Mouse (Mus musculus) brain, embryonic 18.5 days (tissue): ENCODE measurements around the gene Dpy19l3.
A peak's percentile ranks its signal among the peaks of the same experiment; 100 is the strongest.

ENCODE experiments used
- DNase-seq: peaks from one replicate; pipeline ENCODE4 v3.0.0-alpha.2; 2012; ENCODE audit warnings: low read depth, low spot score

Dpy19l3 gene

DNA sequence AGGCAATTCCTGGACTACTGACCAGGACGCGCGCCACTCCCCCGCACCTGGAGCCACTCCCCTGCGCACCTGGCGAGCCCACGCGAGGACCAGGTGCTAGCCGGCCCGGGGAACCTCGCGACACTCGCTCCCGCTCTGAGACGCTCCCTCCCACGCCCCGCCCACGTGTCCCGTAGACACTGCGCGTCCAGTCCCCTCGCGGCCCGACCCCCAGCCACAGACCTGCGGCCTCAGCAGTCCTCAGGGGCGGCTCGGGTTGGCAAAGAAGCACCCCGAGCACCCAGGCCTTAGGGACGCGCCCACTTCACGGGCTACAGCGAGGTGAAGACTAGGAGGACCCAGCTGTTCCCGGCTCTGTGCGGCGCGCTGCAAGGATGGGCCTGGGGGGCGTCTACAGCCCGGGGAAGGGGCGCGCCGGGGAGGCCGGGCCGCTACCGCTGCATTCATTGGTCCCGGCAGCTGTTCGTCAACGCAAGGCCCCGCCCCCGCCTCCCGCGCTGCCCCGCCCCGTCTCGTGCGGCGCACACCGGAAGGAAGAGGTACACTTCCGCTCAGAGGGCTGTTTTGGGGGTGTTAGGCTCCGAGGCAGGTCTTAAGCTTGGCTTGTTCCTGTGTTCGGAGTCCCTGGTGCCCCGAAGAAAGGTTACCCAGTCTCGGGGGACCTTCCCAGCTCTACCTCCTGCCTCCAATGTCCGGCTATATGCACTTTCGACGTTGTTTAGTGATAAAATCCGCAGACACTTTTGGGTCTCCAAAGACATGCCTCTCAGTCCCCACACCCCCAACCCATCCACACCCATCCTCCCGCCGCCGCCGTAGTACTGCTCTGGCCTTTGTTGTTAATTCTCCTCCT, at the start of gene Dpy19l3:
Dpy19l3 (minus strand) TSS at position 422 of the 853 bp plus-strand sequence.
- DNase-seq: peak; percentile 72

DNA sequence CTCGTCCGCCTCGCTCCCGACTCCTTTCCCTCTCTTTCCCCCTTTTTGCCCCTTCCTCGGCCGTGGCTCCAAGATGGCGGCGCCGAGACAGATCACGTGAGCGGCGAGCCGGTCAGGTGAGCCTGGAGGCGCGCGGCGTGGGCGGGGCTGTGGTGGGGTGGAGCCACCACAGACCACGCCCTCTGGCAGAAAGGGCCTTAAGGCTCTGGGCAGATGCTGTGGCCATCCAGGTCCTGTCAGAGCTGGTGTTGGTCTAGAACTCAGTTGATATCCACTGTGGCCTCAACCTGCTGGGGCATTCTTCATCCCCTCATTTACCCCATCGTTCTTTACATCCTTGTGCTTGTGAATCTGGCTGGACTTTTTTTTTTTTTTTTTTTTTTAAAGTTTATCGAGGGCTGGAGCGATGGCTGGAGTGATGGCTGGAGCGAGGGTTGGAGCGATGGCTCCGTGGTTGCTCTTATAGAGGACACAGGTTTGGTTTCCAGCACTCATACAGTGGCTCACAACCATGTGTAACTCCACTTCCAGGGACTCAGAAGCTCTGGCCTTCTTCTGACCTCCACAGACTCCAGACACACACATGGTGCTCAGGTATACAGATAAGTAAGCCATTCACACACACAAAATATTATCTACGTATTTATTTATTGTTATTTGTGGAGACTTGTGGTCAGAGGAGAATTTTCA, 48.8 kb upstream of the Dpy19l3 start, which contains the start of gene Zfp507:
Zfp507 (minus strand) TSS at position 98 of the 690 bp plus-strand sequence.
- DNase-seq: peak; percentile 73

DNA sequence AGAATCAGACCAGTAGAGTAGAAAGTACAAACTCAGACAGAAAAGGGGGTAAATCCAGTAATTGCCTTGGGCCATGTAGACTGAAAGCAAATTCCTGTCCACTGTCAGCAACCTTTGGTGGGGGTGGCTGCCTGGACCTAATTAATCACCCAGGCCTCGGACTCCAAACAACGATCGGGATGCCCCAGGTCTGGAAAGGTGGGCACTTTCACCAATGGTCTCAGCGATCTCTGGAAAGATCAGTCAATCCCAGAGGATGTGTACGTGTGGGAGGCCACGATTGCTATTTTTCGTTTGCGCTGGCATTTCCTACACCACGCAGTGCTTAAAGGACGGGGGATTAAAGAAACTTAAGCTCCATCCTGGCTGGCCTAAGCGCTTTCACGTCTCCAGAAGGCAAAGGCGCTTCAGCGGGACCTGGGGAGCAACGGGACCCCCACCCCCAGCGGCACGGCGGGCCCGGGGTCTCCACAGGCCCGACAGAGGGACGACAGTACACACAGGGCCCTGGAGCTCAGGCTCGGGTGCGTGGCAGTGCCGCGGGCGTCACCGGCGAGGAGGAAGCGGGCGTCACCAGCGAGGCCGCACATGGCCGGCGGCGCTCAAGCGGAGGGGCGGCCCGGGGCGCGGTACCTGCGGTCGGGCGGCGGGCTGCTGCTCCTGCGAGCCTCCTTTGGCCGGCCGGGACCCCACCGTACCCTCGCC, 48.1 kb upstream of the Dpy19l3 start:
- no peak for DNase-seq

DNA sequence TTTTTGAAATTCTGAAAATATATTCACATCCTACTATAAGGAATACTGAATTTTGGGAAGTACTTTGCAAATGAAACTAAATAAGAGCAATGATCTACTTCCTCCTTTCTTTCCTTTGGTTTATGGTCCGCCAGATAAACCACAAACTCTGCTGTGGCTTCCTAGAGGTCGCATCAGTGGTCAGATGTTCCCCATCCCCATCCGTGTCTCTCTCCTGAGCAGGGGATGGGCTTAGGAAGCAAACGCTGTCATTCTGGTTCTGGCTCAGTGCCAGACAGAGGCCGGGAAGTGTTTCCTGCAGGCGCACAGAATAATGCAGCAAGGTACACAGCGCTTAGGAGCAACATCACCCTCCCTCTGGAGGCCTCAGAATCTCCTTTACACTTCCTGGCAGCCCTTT, 41.9 kb upstream of the Dpy19l3 start:
- no peak for DNase-seq

DNA sequence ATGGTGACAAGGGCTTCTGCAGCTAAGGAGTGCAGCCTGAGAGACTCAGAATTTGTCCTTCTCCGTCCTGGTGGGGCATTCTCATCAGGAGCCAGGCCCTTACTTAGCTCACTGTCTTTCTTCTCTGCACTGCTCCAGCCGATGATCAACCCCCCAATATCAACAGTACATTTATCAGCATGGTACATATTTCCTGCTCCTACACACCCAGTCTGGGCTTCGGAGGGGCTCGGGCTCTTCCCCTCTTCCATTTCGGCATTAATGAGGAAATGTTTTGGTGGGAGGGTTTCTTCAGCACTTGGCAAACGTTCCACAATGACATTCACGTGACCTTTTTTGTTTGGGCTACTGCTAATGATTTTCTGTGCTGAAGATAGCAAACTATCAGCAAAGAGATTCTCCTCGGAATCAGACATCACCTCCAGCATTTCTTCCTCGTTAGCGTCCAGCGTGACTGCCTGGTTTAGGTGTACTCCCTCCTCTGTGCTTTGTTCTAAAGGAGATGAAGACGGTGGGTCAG, 40.0 kb upstream of the Dpy19l3 start:
- DNase-seq: no peak

DNA sequence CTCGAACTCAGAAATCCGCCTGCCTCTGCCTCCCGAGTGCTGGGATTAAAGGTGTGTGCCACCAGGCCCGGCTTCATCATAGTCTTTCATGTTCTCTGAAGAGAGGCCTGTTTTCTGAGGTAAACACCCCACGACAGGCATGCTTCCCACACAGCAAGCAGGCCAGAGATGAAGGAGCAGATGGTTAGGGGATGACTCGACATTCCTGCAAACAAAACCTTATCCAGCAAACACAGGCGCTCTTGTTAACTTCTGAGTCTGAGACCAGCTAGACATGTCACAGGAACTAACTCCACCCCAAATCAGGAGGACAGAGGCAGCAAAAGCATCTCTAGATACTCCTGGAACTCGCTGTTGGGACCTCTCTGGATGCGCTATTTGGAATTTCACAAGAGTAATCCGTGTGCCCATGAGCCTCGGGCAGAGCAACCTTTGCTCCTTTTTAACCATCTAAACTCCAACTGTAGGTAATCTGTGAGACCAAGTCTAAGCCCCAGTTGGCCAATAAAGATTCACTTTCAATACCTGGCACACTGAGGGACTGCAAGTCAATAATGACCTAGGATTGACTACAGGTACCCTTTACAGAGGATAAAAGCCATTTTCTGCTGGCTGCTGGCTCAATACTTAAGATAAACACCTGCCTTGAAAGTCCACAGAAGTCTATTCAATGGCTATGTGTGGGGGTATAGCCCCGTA, 38.0 kb upstream of the Dpy19l3 start:
- DNase-seq: no peak

DNA sequence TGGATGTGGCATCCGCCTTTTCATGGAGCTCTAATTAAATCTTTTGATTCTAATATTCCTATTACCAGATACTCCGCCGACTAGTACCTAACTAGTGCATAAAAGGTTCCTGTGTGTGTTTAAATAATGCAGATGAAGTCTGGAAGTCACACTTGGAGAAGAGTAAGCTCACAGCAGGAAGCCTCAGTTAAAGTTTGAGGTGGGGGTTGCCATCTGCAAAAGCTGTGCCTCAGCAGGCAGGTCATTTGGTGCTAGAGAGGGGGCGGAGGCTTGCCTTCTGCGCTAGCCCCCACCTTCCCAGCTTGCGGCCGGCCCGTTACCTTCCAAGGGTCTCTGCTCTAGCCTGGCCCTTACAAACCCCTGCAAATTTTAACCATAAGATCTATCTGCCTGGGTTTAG, 36.7 kb upstream of the Dpy19l3 start:
- no peak for DNase-seq

DNA sequence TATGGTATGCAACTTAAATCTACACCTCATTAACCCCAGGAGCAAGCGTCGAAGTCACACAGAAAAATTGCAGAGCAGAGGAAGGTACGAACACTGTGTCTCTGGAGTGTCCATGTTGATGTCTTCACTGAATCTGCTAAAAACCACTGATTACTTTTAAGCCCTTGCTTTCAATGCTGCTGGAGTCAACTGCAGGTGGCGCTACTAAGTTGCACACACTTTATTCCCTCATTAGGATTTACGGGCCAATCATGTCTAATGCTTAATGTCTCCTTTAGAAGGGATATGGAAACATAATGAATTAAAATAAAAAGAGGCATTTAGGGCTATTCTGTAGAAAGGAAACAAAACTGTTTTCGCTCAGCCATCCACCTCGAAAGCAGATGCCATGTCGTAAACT, 35.9 kb upstream of the Dpy19l3 start:
- no peak for DNase-seq

DNA sequence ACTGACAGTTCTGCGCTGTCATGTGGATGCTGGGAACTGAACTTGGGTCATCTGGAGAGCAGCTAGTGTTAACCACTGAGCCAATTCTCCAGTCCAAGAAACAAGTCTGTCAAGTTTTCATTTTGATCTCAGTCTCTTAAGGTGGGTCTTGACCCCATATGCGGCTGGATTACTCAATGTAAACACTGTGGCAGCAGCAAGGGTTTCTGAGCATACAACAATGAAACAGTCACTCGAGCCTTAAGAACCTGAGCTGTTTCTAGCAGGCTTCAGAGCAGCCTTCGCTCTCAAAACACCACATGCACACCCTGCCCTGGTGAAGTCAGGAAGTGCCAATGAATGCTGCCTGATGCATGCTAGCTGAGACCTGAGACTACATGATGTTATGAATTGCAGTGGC, 31.3 kb upstream of the Dpy19l3 start:
- DNase-seq: no peak

DNA sequence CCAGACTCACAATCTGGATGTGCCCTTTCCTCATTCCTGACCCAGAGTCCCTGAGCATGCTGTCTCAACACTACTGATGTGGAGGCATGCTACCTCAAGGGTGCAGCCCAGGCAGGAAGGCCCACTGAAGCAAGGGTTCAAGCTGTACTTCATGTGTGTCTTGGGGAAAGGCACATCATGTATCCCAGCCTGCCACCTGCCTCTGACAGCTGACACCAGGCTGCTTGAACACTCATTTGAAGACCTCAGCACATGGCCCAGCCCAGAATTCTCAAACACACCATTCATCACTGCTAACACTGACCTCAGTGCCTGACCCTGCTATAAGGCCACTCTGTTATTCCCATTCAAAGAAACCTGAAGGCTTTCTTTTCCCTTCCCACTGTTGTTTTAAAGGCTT, 28.0 kb upstream of the Dpy19l3 start:
- DNase-seq: no peak

DNA sequence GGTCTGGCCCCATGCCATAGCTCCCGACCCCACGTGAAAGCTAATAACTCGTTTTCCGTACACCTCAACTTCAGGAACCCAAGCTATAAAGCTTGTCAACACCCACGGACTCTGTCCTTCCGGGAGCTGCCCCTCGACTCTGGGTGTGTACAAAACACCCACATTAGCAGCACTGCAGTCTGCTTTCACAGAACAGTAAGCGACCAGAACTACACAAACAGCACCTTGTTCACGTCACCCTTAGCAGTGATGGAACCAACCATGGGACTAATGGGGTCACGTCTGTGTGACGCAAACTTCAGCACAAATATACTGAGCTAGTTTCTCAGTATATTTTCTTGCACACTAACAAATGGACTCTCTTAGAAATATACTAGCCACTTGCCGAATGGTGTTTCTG, 19.9 kb upstream of the Dpy19l3 start:
- no peak for DNase-seq

DNA sequence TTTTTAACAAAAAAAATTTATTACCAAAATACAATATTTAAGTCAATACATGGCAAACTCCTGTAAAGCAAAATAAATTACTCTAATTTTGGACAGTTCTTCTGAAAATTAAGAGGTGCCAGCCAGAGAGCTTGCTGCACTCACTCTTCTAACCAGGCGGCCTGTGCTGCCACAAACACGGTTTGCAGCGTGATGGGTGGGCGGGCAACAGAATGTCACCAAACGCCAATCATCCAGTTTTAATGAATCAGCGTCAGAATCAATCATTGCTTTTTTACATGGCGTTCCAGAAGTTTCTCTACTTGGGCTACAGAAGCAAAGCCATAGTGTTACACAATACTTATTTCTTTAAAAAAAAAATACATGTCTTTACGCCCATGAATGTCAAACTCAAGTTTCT, 18.1 kb upstream of the Dpy19l3 start:
- DNase-seq: no peak

DNA sequence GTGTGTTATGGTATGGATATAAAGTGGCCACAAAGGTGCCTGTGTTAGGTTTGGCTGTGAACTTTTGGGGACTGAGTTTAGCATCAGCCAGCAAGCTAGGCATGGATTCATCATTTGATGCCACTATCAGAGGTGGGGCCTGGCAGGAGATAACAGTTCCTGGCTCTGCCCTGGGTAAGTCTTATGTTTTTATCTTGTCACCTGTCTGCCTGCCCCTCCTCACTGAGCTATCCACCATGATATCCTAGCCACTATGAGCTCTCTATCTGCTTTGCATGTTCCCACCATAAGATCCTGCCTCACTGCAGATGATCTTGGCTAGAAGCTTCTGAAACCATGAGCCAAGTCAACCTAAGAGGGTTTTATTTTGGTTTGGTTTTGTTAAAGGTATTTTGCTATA, 16.9 kb upstream of the Dpy19l3 start:
- DNase-seq: no peak

DNA sequence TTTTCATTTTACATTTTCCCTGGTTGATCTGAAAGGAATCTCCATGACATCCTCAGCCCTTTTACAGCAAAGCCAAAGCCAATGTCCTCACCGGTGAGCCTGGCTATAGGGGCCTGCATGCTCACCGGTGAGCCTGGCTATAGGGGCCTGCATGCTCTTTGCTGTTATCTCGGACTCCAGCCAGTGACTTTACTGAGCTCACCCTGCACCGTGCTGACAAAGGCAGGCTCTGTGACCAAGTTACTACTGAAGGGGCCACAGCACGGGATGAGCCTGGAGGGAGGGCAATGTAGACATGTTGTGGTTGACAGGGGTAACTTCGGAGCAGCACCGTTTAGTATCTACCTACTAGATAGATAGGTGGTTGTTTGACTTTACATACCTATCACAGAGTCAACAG, 15.9 kb upstream of the Dpy19l3 start:
- no peak for DNase-seq

DNA sequence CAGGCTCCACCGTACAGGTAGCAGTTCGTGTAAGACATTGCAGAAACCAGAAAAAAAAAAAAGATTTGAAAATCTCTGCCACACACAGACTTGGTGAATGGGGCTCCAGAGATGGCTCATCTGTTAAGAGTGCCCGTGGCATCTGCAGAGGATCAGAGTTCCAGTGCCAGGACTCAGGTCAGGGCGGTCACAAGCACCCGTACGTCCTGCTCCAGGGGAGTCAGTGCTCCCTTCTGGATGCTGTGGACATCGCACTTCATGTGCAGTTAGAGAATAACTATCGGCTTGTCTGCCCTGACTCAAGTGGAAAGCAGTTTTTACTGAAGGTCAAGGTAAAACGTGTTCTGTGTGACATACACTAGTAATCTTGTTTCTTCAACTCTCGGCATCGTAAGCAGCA, 10.2 kb upstream of the Dpy19l3 start:
- no peak for DNase-seq

DNA sequence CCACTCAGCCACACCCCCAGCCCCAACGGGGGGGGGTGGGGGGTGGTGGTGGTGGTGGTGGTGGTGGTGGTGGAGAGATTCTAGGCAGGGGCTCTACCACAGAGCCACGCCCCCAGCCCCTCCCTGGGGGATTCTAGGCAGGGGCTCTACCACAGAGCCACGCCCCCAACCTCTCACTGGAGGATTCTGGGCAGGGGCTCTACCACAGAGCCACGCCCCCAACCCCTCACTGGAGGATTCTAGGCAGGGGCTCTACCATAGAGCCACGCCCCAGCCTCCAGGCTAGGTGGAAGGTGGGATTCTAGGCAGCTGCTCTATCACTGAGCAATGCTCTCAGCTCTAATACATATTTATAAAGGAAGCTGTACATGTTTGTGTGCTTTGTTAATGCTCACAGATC, 7.5 kb upstream of the Dpy19l3 start:
- DNase-seq: no peak

DNA sequence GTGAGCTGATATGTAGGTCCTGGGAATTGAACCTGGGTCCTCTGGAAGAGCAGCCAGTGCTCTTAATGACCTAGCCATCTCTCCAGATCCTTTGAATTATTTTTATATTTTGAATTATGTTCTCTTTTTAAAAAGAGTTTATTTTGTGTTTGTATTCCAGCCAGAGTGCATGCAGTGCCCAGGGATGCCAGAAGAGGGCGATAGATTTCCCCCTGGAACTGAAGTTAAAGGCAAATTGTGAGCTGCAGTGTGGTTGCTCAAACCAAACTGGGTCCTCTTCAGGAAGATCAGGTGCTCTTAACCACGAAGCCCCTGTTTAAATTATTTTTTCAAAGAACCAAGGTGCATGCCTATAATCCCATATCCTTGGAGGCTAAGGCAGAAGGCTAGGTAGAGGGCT, 5.3 kb upstream of the Dpy19l3 start:
- no peak for DNase-seq

DNA sequence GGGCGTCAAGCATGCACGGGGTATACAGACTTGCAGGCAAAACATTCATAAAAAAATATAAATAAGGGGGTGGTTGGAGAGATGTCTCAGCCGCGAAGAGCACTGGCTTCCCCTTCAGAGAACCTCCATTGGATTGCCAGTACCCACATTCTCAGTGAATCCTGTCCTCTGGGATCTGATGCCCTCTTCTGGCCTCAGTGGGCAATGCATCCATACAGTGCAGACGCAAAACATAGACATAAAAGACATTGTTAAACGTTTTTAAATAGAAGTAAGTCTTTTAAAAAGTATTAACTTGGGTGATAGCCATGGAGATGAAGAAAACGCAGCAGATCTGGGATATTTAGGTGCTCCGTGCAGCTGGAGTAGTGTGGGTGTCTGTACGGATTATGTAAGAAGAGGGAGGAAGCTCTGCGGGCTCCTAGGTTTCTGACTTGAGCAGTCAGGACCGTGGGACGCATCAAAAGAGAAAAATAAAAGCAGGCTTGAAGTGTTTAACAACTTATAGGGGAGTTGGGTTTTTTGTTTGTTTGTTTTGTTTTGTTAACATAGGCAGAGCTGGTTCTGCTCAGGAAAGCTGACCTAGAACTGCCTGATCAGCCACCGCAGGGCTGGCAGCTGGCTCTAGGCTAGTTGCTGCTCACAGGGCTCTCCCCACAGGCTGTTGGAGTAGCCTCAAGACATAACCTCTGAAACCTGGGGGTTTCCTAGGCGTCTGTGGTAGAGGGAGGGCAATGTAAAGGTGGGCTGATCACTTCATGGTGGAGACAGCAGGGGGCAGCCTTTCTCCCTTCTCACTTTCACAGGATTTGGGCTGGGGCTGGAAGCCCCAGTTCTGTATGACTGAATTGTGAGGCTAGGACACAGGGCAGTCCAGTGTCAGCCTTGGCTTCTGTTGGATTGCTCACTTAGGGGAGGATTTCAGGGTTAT, 2.5 kb upstream of the Dpy19l3 start:
- DNase-seq: no peak

DNA sequence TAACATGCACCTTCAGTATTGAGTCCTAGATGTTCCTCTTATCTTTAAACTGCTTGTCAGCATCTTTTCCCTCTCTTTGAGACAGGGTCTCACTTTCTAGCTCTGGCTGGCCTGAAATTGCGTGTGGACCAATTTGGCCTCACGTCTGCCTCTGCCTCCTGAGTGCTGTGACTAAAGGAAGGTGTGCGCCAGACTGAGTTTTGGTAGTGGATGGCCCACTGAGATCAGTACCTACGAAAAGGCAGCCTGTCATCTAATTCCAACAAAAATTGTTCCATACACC, 573 bp upstream of the Dpy19l3 start:
- no peak for DNase-seq

DNA sequence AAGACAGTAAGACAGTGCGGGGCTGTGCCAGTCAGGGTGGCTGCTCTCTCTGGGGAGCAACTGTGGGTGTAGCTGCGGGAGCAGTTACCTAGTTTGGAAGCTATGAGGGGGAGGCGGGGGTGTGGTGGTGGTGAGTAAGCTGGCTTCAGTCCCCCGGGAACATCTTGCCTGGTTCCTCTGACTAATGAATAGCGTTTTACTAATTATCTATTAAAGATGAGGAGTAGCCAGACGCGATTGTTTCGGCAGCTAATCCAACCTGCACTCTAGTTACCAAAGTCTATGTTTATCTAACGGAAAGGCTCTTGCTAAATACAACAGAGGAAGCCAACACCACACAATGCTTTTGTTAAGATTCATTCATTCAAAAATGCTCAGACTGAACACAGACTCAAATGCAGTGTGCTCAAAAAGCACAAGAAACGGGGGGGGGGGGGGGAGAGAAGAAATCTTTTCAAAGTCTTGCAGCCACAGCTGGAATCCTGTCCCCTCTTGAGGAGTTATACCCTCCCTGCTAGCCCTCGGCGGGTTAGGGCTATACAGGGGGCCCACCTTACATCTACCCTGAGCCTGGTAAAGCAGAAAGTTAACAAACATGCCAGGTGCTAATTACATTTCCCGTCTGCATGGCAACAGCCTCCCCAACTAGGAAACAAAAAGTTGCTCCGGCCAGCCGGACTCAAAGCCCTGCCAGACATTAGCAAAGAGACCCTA, 778 bp downstream of the Dpy19l3 start:
- DNase-seq: no peak
